Mouse (Mus musculus): Measurements from ENCODE around the gene Zfp786. TPM values are rescaled to one million over a fixed set of nuclear protein-coding genes. Genes with fewer than 3 reads are reported as not detected.

Zfp786 gene
- polyA plus RNA-seq, 1 experiment from 2014 or later, result 5.8 TPM

- no peaks in the 10 kb centered on the region for H3K4me1 ChIP-seq
- DNase-seq (ENCODE audit: low spot score), result no peak
- no peaks in the 10 kb centered on the region for H3K9me3 ChIP-seq (replicated peaks)
- no peak overlapping the region for H3K4me3 ChIP-seq
- H3K27ac ChIP-seq, result no peak overlapping the region
- H3K27me3 ChIP-seq (ENCODE audit: low read depth, poor library complexity, severe bottlenecking), result no peaks in the 10 kb centered on the region
- WGBS, result 93% methylated on average over 2 of the region's 2 CpGs
- peaks cover 24% of the 10 kb centered on the region for H3K36me3 ChIP-seq
Measured at GRCm38 (mm10) chr6:47841831-47842230, 11.2 kb upstream of the Zfp786 start.

- Histone ChIP-seq H3K27ac (no peak overlapping the region), H3K36me3 (peaks cover 21% of the 10 kb centered on the region), H3K4me1 (peaks cover 3% of the 10 kb centered on the region; the same call in 1 of the 2 replicates), H3K27me3 (ENCODE audit: low read depth, poor library complexity, severe bottlenecking) (no peaks in the 10 kb centered on the region), H3K4me3 (no peak overlapping the region), H3K9me3 (replicated peaks) (no peaks in the 10 kb centered on the region)
- 96% methylated on average over 1 of the region's 1 CpGs for WGBS
- no peak for DNase-seq (ENCODE audit: low spot score)
Measured at GRCm38 (mm10) chr6:47841077-47841476, 10.4 kb upstream of the Zfp786 start.

- Histone ChIP-seq H3K4me3 (no peak overlapping the region), H3K4me1 (peaks cover 3% of the 10 kb centered on the region; the same call in 1 of the 2 replicates), H3K36me3 (peaks cover 15% of the 10 kb centered on the region), H3K27ac (no peak overlapping the region), H3K27me3 (ENCODE audit: low read depth, poor library complexity, severe bottlenecking) (no peaks in the 10 kb centered on the region), H3K9me3 (replicated peaks) (no peaks in the 10 kb centered on the region)
- no peak for DNase-seq (ENCODE audit: low spot score)
- 90% methylated on average over 2 of the region's 2 CpGs for WGBS
Measured at GRCm38 (mm10) chr6:47837630-47838029, 7.0 kb upstream of the Zfp786 start.

GRCm38 (mm10) chr6:47835984-47836521, 5.4 kb upstream of the Zfp786 start:
- WGBS, result under 1% methylated on average over 49 of the region's 49 CpGs
- H3K27me3 ChIP-seq (ENCODE audit: low read depth, poor library complexity, severe bottlenecking), result no peaks in the 10 kb centered on the region
- H3K4me1 ChIP-seq, result peaks cover 3% of the 10 kb centered on the region; the same call in 1 of the 2 replicates
- H3K9me3 ChIP-seq (replicated peaks), result no peaks in the 10 kb centered on the region
- peaks cover 9% of the 10 kb centered on the region for H3K36me3 ChIP-seq
- H3K27ac ChIP-seq, result peak overlapping the region; percentile 90
- DNase-seq (ENCODE audit: low spot score), result peak; percentile 79
- H3K4me3 ChIP-seq, result peak overlapping the region; percentile 73

- under 1% methylated on average over 52 of the region's 52 CpGs for WGBS
- Histone ChIP-seq H3K36me3 (peaks cover 5% of the 10 kb centered on the region), H3K27ac (peak within 1 kb of the TSS; percentile 90), H3K4me1 (peaks cover 7% of the 10 kb centered on the region), H3K9me3 (replicated peaks) (no peaks in the 10 kb centered on the region), H3K4me3 (peak within 1 kb of the TSS; percentile 73), H3K27me3 (ENCODE audit: low read depth, poor library complexity, severe bottlenecking) (no peaks in the 10 kb centered on the region)
- peak; percentile 99 for DNase-seq (ENCODE audit: low spot score)
Measured at GRCm38 (mm10) chr6:47835482-47835983, 4.9 kb upstream of the Zfp786 start, which contains the start of gene Zfp398. Gene Zfp398, plus strand, starts transcription at chr6:47835661.

- 85% methylated on average over 1 of the region's 1 CpGs for WGBS
Measured at GRCm38 (mm10) chr6:47832220-47832619, 1.6 kb upstream of the Zfp786 start.

GRCm38 (mm10) chr6:47828950-47829349, 1.7 kb downstream of the Zfp786 start:
- no peak for DNase-seq (ENCODE audit: low spot score)
- WGBS, result 24% methylated on average over 1 of the region's 1 CpGs
- peaks cover 18% of the 10 kb centered on the region for H3K4me1 ChIP-seq
- no peak overlapping the region for H3K27ac ChIP-seq
- H3K27me3 ChIP-seq (ENCODE audit: low read depth, poor library complexity, severe bottlenecking), result no peaks in the 10 kb centered on the region
- peak overlapping the region; percentile 88; the same call in 1 of the 2 replicates for H3K4me3 ChIP-seq
- no peaks in the 10 kb centered on the region for H3K9me3 ChIP-seq (replicated peaks)
- peaks cover 12% of the 10 kb centered on the region for H3K36me3 ChIP-seq

More at GRCm38 (mm10) chr6:47832220-47832619, 1.6 kb upstream of the Zfp786 start:
- Histone ChIP-seq H3K9me3 (replicated peaks) (no peaks in the 10 kb centered on the region), H3K27me3 (ENCODE audit: low read depth, poor library complexity, severe bottlenecking) (no peaks in the 10 kb centered on the region), H3K36me3 (no peaks in the 10 kb centered on the region), H3K4me3 (no peak overlapping the region), H3K4me1 (peaks cover 21% of the 10 kb centered on the region), H3K27ac (no peak overlapping the region)
- no peak for DNase-seq (ENCODE audit: low spot score)

- no peaks in the 10 kb centered on the region for H3K27me3 ChIP-seq (ENCODE audit: low read depth, poor library complexity, severe bottlenecking)
- no peak for DNase-seq (ENCODE audit: low spot score)
- peaks cover 18% of the 10 kb centered on the region for H3K4me1 ChIP-seq
- no peak overlapping the region for H3K27ac ChIP-seq
- 96% methylated on average over 4 of the region's 4 CpGs for WGBS
- H3K36me3 ChIP-seq, result peaks cover 26% of the 10 kb centered on the region
- H3K9me3 ChIP-seq (replicated peaks), result no peaks in the 10 kb centered on the region
- no peak overlapping the region for H3K4me3 ChIP-seq
Measured at GRCm38 (mm10) chr6:47827462-47827861, 3.2 kb downstream of the Zfp786 start.

- Histone ChIP-seq H3K27me3 (ENCODE audit: low read depth, poor library complexity, severe bottlenecking) (no peaks in the 10 kb centered on the region), H3K9me3 (replicated peaks) (no peaks in the 10 kb centered on the region), H3K27ac (no peak overlapping the region), H3K36me3 (peaks cover 52% of the 10 kb centered on the region), H3K4me1 (peaks cover 5% of the 10 kb centered on the region), H3K4me3 (no peak overlapping the region)
- 55% methylated on average over 2 of the region's 2 CpGs for WGBS
- no peak for DNase-seq (ENCODE audit: low spot score)
Measured at GRCm38 (mm10) chr6:47824241-47824640, 6.4 kb downstream of the Zfp786 start.

- no peaks in the 10 kb centered on the region for H3K27me3 ChIP-seq (ENCODE audit: low read depth, poor library complexity, severe bottlenecking)
- WGBS, result 94% methylated on average over 6 of the region's 6 CpGs
- H3K4me3 ChIP-seq, result no peak overlapping the region
- no peaks in the 10 kb centered on the region for H3K9me3 ChIP-seq (replicated peaks)
- DNase-seq (ENCODE audit: low spot score), result no peak
- H3K4me1 ChIP-seq, result no peaks in the 10 kb centered on the region
- peaks cover 60% of the 10 kb centered on the region for H3K36me3 ChIP-seq
- H3K27ac ChIP-seq, result no peak overlapping the region
Measured at GRCm38 (mm10) chr6:47821776-47822175, 8.9 kb downstream of the Zfp786 start.

GRCm38 (mm10) chr6:47821236-47821635, 9.4 kb downstream of the Zfp786 start:
- H3K4me1 ChIP-seq, result no peaks in the 10 kb centered on the region
- no peak overlapping the region for H3K27ac ChIP-seq
- 93% methylated on average over 5 of the region's 5 CpGs for WGBS
- no peaks in the 10 kb centered on the region for H3K27me3 ChIP-seq (ENCODE audit: low read depth, poor library complexity, severe bottlenecking)
- H3K9me3 ChIP-seq (replicated peaks), result no peaks in the 10 kb centered on the region
- peaks cover 60% of the 10 kb centered on the region for H3K36me3 ChIP-seq
- no peak overlapping the region for H3K4me3 ChIP-seq
- DNase-seq (ENCODE audit: low spot score), result no peak

- H3K4me3 ChIP-seq, result no peak overlapping the region
- no peaks in the 10 kb centered on the region for H3K9me3 ChIP-seq (replicated peaks)
- no peak for DNase-seq (ENCODE audit: low spot score)
- H3K4me1 ChIP-seq, result no peaks in the 10 kb centered on the region
- H3K36me3 ChIP-seq, result peaks cover 56% of the 10 kb centered on the region
- 94% methylated on average over 23 of the region's 23 CpGs for WGBS
- H3K27me3 ChIP-seq (ENCODE audit: low read depth, poor library complexity, severe bottlenecking), result no peaks in the 10 kb centered on the region
- H3K27ac ChIP-seq, result no peak overlapping the region
Measured at GRCm38 (mm10) chr6:47819626-47820325, 10.9 kb downstream of the Zfp786 start.

GRCm38 (mm10) chr6:47818721-47819120, 11.9 kb downstream of the Zfp786 start:
- no peak overlapping the region for H3K4me3 ChIP-seq
- H3K27ac ChIP-seq, result no peak overlapping the region
- H3K36me3 ChIP-seq, result peaks cover 46% of the 10 kb centered on the region
- peaks cover 3% of the 10 kb centered on the region; the same call in 1 of the 2 replicates for H3K4me1 ChIP-seq
- no peaks in the 10 kb centered on the region for H3K9me3 ChIP-seq (replicated peaks)
- no peaks in the 10 kb centered on the region for H3K27me3 ChIP-seq (ENCODE audit: low read depth, poor library complexity, severe bottlenecking)
- DNase-seq (ENCODE audit: low spot score), result no peak
- WGBS, result 95% methylated on average over 8 of the region's 8 CpGs
